Mouse (Mus musculus) cerebellum, adult 2 months (tissue): Measurements from ENCODE around the gene Fam43b.

ENCODE experiments used
- CTCF ChIP-seq: fragments of 200-500 bp; IDR thresholded peaks from 2 replicates; pipeline ENCODE4 v1.5.1; 2011; ENCODE audit warnings: low read depth, mild to moderate bottlenecking, control low read depth, low read length, moderate library complexity, borderline replicate concordance; ENCODE audit not compliant: insufficient read depth
- POLR2A ChIP-seq: fragments of 200-500 bp; IDR thresholded peaks from 2 replicates; pipeline ENCODE4 v1.6.1; 2011; ENCODE audit warnings: low read length, control low read depth, borderline replicate concordance; ENCODE audit not compliant: insufficient read depth

DNA sequence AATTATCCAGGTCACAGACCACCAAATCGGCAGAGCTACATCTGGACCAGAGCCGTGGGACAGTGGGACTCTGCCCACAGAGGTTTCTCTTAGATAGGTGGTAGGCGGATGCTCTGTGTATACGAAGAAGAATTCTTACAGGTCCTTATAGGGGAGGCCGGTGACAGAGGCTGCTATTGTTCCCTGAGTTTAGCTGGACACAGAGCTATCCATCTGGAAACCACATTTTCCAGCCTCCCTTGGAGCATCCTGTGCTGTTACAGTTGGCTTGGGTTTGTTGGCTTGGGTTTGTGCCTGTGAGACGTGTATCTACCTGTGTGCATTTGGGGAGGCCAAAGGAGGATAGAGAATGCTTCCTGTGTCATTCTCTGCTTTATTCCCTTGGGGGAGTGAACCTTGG lies 43.6 kb downstream of the Fam43b start:
- TF ChIP-seq POLR2A (no peak), CTCF (no peak)
